Mouse (Mus musculus) Patski (cell line): Measurements from ENCODE around the gene Mdc1. TPM values are rescaled to one million over a fixed set of nuclear protein-coding genes. Genes with fewer than 3 reads are reported as not detected.

Source experiments
- ATAC-seq: fragments of 100-300 bp; one replicate; pipeline ENCODE4 v1.8.0; 2021
- CTCF ChIA-PET: fragments of 350-600 bp; sonication (Branson Sonifier 250); formaldehyde crosslinking; loops from one replicate; lab custom pipeline; 2022; ENCODE audit warnings: inconsistent platforms; lab: Charles Lee
- POLR2A ChIA-PET: fragments of 350-600 bp; sonication (Branson Sonifier 250); formaldehyde crosslinking; loops from one replicate; lab custom pipeline; 2022; ENCODE audit warnings: antibody characterized with exemption, inconsistent platforms; lab: Charles Lee
- DNase-seq: peaks from one replicate; pipeline ENCODE4 v3.0.0-alpha.2; 2011; ENCODE audit warnings: low read depth, low spot score
- H3K27me3 ChIP-seq: fragments of 371-371 bp; one replicate; pipeline ENCODE4 v1.5.1; 2021
- CTCF ChIP-seq: fragments of 100-300 bp; IDR thresholded peaks from one replicate; pipeline ENCODE4 v1.5.1; 2021
- in situ Hi-C: fragments of 300-500 bp; cut with MboI; formaldehyde crosslinking; loops from 3 replicates; pipeline ENCODE4 v1.11.1; 2018; ENCODE audit warnings: low pct_unique_long_range_greater_than_20kb, mixed read lengths
- polyA plus RNA-seq: library from polyadenylated mRNA; unstranded; gene quantifications from one replicate; pipeline ENCODE4 v1.2.3, GENCODE M21; 2021

Gene Mdc1
- polyA plus RNA-seq, 1 experiment from 2014 or later = 23.9 TPM

DNA sequence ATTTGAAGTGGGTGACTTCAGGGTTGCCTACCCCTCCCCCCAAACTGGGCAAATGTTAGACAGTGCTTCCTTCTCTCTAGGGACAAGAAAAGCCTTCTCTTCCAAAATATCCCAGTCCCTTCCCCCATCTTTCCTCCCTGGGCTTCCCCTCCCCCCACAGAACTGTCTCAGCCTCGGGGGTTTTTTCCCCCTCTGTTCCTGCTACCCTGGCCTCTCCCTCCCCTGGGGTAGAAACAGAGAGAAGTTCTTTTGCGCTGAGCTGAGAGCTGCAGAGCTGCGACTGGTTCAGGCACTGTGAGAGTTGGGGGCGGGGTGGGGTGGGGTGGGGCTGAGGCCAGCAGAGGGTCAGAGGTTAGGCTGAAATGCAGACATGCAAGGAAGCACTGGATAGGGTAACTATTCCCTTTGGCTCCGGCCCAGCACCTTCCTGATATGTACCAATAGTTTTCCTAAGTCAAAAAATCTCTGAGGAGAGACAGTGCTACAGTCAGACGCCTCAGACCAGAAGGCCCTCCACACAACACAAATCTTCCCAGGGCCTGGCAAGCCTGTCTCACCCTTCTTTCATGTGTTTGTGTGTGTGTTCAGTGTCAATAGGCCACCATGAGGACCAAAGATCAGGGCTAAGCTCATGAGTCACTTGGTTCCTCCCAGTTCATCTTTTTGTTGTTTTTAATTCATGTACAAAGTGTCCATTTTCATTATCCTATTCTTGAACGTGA is 28.2 kb downstream of the Mdc1 start:
- no peaks in the 10 kb centered on the region for H3K27me3 ChIP-seq
- ChIA-PET CTCF (interaction anchor here (1.2 to 2.1 kb wide), 5 partner anchors 10 to 34 kb away, joined by 4 to 7 read pairs (median 4); partner anchors contain the start of gene Dhx16), POLR2A (interaction anchor here (0.7 to 1.8 kb wide), 6 partner anchors 9 to 318 kb away, joined by 3 to 10 read pairs (median 4); partner anchors contain the start of genes Cdsn, Flot1 and Nrm)
- in situ Hi-C loops = loop anchor here (5.0 to 10.0 kb wide), 2 partner anchors 32 to 285 kb away; partner anchors contain the start of gene Tubb5
- ATAC-seq = no peak
- DNase-seq = no peak
- TF ChIP-seq CTCF = no peak

DNA sequence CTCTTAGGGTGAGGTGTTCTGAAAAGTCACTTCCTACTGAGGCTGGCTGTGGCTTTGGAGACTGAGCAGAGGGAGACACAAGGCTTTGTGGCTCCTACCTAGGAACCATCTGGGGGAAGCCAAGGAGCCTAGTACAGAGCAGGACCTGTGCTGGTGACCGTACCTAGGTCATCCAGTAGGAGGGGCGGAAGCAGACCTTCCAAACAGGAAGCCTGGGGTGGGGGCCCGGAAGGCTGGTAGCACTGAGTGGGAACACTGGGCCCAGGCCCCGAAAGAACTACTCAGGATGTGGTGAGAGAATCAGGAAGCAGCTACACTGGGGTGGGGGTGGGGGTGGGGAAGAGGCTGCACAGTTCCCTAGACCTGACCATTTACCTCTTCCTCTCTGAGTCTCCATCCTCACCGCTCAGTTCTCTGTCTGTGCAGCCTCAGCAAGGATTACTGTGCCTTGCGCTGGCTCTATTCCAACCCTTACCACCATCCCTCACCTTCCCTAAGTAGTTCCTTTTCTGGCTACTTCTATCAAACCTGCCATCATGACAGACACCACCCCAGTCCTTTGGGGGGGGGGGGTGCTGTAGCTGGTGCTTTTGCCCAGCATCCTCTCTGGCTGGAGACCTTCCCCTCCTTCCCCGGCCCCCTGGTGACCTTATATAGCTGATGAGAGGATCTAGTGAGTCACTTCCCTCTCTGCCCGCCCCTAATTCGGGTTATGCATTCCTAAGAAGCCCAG is 29.0 kb downstream of the Mdc1 start:
- POLR2A ChIA-PET = interaction anchor here (0.7 to 1.8 kb wide), 10 partner anchors 10 to 318 kb away, joined by 3 to 10 read pairs (median 4); partner anchors contain the start of genes Cdsn, Flot1, Nrm and Tubb5
- in situ Hi-C loops = loop anchor here (5.0 to 10.0 kb wide), 2 partner anchors 33 to 286 kb away; partner anchors contain the start of gene Tubb5
- CTCF ChIA-PET = interaction anchor here (1.0 to 2.1 kb wide), 9 partner anchors 9 to 230 kb away, joined by 3 to 7 read pairs (median 4); partner anchors contain the start of gene Dhx16
- DNase-seq = no peak
- no peaks in the 10 kb centered on the region for H3K27me3 ChIP-seq
- TF ChIP-seq CTCF = no peak
- ATAC-seq = peak; percentile 52

DNA sequence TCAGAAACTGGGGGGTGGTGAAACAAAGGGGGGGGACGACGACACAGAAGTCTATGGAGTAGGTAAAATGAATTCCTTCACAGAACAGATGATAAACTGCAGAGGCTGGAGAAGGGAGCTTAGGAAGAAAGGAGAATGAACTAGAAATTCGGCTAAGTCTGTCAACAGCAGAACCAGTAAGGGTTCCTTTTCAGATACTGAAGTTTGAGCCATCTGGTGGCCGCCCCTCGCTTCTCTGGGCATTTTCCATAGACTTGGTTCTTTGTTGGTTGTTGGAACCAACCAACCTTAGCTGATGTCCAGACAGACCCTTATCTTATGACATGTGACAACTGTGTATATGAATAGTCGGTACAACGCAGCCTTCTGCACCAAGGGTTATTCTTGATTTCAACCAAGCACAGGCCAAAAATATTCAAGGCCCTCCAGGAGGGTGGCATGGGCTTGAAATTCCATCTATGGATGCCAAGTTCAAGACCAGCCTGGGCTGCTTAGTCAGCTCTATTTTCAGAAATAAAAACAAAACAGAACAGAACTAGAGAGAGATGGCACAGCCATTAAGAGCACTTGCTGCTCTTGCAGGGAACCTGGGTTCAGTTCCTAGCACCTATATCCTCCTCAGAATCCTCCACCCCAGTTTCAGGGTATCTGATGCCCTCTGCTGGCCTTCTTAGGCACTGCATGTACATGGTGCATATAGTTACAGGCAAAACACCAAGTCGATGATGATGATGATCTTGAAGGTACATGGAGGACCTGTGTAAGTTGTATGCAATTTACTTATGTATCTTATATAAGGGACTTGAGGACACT is 29.8 kb downstream of the Mdc1 start:
- CTCF ChIA-PET = interaction anchor here (1.0 to 2.1 kb wide), 8 partner anchors 8 to 231 kb away, joined by 3 to 7 read pairs (median 4); partner anchors contain the start of gene Dhx16
- TF ChIP-seq CTCF = no peak
- DNase-seq = no peak
- no peak for ATAC-seq
- POLR2A ChIA-PET = interaction anchor here (0.6 to 1.8 kb wide), 9 partner anchors 10 to 56 kb away, joined by 3 to 10 read pairs (median 4); partner anchors contain the start of genes Flot1, Nrm and Tubb5
- H3K27me3 ChIP-seq = no peaks in the 10 kb centered on the region
- in situ Hi-C loops = loop anchor here (5.0 to 10.0 kb wide), 2 partner anchors 34 to 286 kb away; partner anchors contain the start of gene Tubb5

DNA sequence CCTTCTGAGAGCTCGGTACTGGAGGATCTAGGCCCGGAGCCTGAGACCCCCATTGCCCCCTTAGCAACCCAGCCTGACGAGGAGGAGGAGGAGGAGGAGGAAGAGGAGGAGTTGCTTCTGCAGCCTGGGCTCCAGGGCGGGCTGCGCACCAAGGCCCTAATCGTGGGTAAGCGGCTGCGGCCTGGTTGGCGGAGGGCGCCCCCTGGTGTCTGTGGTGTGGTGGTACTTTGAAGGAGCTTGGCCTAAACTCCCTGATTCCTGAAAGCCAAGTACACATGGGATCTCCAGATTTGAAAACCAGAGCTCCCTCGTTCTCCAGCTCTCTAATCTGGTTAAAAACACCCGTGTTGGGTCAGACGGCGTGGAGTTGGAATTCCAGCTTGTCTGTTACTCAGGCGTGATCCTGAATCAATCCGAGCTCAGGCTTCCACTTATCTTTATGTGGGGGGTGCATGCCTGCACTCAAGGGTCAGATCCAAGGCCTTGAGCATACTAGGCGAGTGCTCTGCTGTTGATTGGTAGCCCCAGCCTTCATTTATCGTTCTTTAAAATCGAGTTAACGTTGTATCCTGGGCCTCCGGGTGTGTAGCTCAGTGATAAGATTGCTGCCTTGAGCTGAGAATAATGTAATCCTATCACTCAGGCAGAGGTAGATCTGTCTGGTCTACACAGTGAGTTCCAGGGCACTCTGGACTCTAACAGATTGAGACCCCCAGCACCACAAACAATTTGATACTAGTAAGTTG is 32.6 kb downstream of the Mdc1 start:
- no peaks in the 10 kb centered on the region for H3K27me3 ChIP-seq
- ATAC-seq (no peak), DNase-seq (no peak)
- ChIA-PET CTCF (interaction anchor here (0.7 to 3.6 kb wide), 17 partner anchors 10 to 136 kb away, joined by 3 to 39 read pairs (median 6); partner anchors contain the start of genes 2310061I04Rik, Mdc1, Mrps18b and Nrm), POLR2A (interaction anchor here (0.9 to 2.8 kb wide), 4 partner anchors 32 to 134 kb away, joined by 3 to 19 read pairs (median 6); no protein-coding TSS in a partner anchor)
- in situ Hi-C loops = loop anchor here (5.0 to 10.0 kb wide), 2 partner anchors 37 to 289 kb away; partner anchors contain the start of gene Tubb5
- no peak for TF ChIP-seq CTCF

DNA sequence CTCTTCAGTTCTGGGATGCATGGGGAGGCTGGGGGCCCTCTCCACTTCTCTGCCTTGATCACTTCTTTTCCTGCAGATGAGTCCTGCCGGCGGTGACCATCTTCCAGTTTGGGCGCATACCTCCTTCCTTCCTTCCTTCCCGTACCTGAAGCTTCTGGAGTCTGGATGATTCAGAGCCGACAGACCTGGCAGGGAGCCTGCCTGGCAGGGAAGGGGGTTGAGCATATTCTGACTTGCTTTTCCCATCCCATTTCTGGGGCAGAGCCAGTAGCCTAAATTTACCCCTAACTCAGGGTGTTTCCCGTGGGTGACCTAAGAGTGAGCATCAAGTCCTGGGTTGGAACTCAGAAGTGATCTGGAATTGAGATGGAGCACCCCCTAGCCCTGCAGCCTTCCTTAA is 33.4 kb downstream of the Mdc1 start:
- no peaks in the 10 kb centered on the region for H3K27me3 ChIP-seq
- TF ChIP-seq CTCF = no peak
- in situ Hi-C loops = loop anchor here (5.0 to 10.0 kb wide), 2 partner anchors 37 to 290 kb away; partner anchors contain the start of gene Tubb5
- no peak for ATAC-seq
- CTCF ChIA-PET = interaction anchor here (0.9 to 3.6 kb wide), 9 partner anchors 13 to 136 kb away, joined by 3 to 39 read pairs (median 9); partner anchors contain the start of genes 2310061I04Rik, Mdc1, Nrm and Tubb5
- DNase-seq = no peak
- POLR2A ChIA-PET = interaction anchor here (2.0 to 2.8 kb wide), 2 partner anchors 39 to 42 kb away, joined by 7 to 19 read pairs; no protein-coding TSS in a partner anchor

DNA sequence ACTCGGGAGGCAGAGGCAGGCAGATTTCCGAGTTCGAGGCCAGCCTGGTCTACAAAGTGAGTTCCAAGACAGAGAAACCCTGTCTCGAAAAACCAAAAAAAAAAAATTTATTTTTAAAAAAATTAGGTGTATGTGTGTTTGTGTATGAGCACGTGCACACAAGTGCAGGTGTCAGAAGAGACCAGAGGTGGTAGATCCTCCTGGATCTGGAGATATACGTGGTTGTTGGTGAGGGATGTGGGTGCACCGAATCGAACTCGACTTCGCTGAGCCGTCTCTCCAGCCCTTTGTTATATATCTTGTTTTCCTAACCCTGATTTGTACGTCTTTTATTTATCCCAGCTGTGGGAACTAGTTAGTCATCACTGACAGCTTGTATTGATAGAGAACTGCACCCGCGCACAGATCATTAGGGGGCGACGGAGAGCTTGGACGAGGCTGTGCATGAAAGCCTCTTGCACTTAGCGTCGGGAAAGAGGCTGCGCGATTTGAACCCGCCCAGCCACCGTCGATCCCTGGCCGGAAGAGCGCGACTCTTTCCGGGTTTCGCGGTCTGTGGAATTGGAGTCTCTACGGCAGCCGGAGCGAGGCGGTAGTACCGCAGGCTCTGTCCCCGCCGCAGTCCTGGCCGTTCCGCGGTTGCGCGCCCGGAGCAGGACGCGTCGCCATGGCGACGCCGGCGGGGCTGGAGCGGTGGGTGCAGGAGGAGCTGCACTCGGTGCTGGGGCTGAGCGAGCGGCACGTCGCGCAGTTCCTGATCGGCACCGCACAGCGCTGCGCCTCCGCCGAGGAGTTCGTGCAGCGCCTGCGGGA is 38.1 kb downstream of the Mdc1 start, which contains the start of gene Dhx16:
Dhx16 (plus strand) TSS at position 575 of the 813 bp plus-strand sequence.
- no peak for TF ChIP-seq CTCF
- no peak for DNase-seq
- ChIA-PET POLR2A (interaction anchor here (1.0 to 1.9 kb wide), 4 partner anchors 11 to 21 kb away, joined by 3 to 5 read pairs (median 4); partner anchors contain the start of gene 2310061I04Rik), CTCF (interaction anchor here (0.6 to 3.9 kb wide), 15 partner anchors 9 to 1139 kb away, joined by 3 to 23 read pairs (median 4); no protein-coding TSS in a partner anchor)
- H3K27me3 ChIP-seq = no peaks in the 10 kb centered on the region
- peak; percentile 92 for ATAC-seq
- in situ Hi-C loops = loop anchor here (10.0 kb wide), 1 partner anchor 295 kb away; no protein-coding TSS in a partner anchor

DNA sequence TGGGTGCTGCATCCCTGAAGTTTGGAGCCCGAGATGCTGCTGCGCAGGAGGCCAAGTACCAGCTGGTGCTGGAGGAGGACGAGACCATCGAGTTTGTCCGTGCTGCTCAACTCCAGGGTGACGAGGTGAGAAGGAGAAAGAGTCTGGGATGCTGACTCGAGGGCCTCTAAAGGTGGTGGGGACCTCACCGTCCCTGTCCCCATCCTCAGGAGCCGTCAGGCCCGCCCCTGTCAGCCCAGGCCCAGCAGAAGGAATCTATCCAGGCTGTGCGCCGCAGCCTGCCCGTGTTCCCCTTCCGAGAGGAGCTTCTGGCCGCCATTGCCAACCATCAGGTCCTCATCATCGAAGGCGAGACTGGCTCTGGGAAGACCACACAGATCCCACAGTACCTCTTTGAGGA is 41.6 kb downstream of the Mdc1 start:
- no peaks in the 10 kb centered on the region for H3K27me3 ChIP-seq
- DNase-seq (no peak), ATAC-seq (no peak)
- TF ChIP-seq CTCF = no peak
- in situ Hi-C loops = no loop called here
- CTCF ChIA-PET = interaction anchor here (1.0 kb wide), 1 partner anchor 45 kb away, joined by 3 read pairs; no protein-coding TSS in a partner anchor
- POLR2A ChIA-PET = interaction anchor here (1.1 kb wide), 1 partner anchor 11 kb away, joined by 3 read pairs; no protein-coding TSS in a partner anchor
